Mouse (Mus musculus) liver, adult 2 months (tissue): Measurements from ENCODE around the gene Slc7a11.

Source experiments
- CTCF ChIP-seq: fragments of 200-500 bp; IDR thresholded peaks from 2 replicates; pipeline ENCODE4 v1.5.1; 2011; ENCODE audit warnings: low read depth, low read length, control low read depth
- POLR2A ChIP-seq: fragments of 200-500 bp; IDR thresholded peaks from 2 replicates; pipeline ENCODE4 v1.6.1; 2011; ENCODE audit warnings: low read length, control low read depth; ENCODE audit not compliant: insufficient read depth; ENCODE audit errors: extremely low read depth

DNA sequence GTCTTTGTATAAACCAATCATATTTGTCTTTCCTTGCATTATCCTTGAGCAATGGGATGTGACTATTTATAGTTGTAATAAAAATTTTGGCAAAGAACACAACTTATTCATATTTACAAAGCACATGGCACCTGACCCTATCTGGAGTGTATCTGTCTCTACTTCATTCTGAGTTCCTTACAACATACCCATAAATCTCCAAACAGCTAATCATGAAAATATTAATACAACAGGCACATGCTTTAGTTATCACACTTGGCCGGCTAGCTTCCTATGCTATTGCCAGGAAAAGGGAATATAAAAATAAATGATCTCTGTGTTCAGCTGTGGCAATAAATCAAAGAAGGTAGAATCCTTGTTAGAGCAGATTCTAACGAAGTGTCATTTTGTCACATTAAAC, 257.5 kb downstream of the Slc7a11 start:
- TF ChIP-seq POLR2A (no peak), CTCF (no peak)
